Mouse (Mus musculus) MEL (cell line): ENCODE results near the gene Wnt2b. TPM values are rescaled to one million over a fixed set of nuclear protein-coding genes. Genes with fewer than 3 reads are reported as not detected.

Source experiments
- DNase-seq: peaks from one replicate; pipeline ENCODE4 v3.0.0; 2011; ENCODE audit warnings: low read depth, low spot score
- H3K27ac ChIP-seq: 2 replicates; pipeline ENCODE4 v1.5.1; 2012; ENCODE audit warnings: low read depth, mild to moderate bottlenecking, control low read depth, low read length, moderate library complexity; ENCODE audit not compliant: control insufficient read depth
- H3K27me3 ChIP-seq, 2 experiments: fragments of 150-350 bp in 1 of 2; sonication (generic) in 1 of 2; 2 replicates each; pipeline ENCODE4 v1.6.1; 2012; ENCODE audit warnings: low read length in 2 of 2, mild to moderate bottlenecking in 2 of 2, improper control_type of control experiment in 1 of 2, moderate library complexity in 1 of 2; ENCODE audit not compliant: insufficient read depth in 2 of 2, control insufficient read depth in 1 of 2
- H3K36me3 ChIP-seq, 2 experiments: 2 replicates each; pipeline ENCODE4 v1.6.1; 2012 to 2014; ENCODE audit warnings: low read length in 2 of 2, improper control_type of control experiment in 1 of 2, inconsistent platforms in 1 of 2, mild to moderate bottlenecking in 1 of 2; ENCODE audit not compliant: insufficient read depth in 2 of 2, control insufficient read depth in 1 of 2
- H3K4me1 ChIP-seq, 2 experiments: fragments of 150-350 bp in 1 of 2; sonication (generic) in 1 of 2; 2 replicates each; pipeline ENCODE4 v1.6.1; 2012; ENCODE audit warnings: low read length in 2 of 2, improper control_type of control experiment in 1 of 2, mild to moderate bottlenecking in 1 of 2; ENCODE audit not compliant: insufficient read depth in 2 of 2, control insufficient read depth in 1 of 2
- H3K4me3 ChIP-seq, 2 experiments: fragments of 150-350 bp in 1 of 2; sonication (generic) in 1 of 2; 2 replicates each; pipeline ENCODE4 v1.5.1; 2012; ENCODE audit warnings: low read depth in 2 of 2, low read length in 2 of 2, mild to moderate bottlenecking in 2 of 2, moderate library complexity in 2 of 2, control low read depth in 1 of 2, improper control_type of control experiment in 1 of 2; ENCODE audit not compliant: control insufficient read depth in 1 of 2, insufficient read depth in 1 of 2
- H3K79me2 ChIP-seq: 2 replicates; pipeline ENCODE4 v1.6.1; 2012; ENCODE audit warnings: mild to moderate bottlenecking, low read length, moderate library complexity; ENCODE audit not compliant: control insufficient read depth, poor library complexity, insufficient read depth
- H3K9ac ChIP-seq: 2 replicates; pipeline ENCODE4 v1.6.1; 2012; ENCODE audit warnings: low read depth, mild to moderate bottlenecking, control low read depth, low read length, moderate library complexity; ENCODE audit not compliant: control insufficient read depth, poor library complexity, severe bottlenecking
- H3K9me3 ChIP-seq: fragments of 150-350 bp; sonication (generic); replicated peaks from 2 replicates; pipeline ENCODE4 v1.6.1; 2012; ENCODE audit warnings: mild to moderate bottlenecking, low read length, improper control_type of control experiment, moderate library complexity; ENCODE audit not compliant: insufficient read depth
- E2F4 ChIP-seq: IDR thresholded peaks from 2 replicates; pipeline ENCODE4 v1.6.1; 2011; ENCODE audit warnings: low read depth, low read length, improper control_type of control experiment, borderline replicate concordance
- EP300 ChIP-seq, 2 experiments: IDR thresholded peaks; 2 replicates each; pipeline ENCODE4 v1.6.1; 2011; ENCODE audit warnings: improper control_type of control experiment in 2 of 2, low read length in 2 of 2, low read depth in 1 of 2, mild to moderate bottlenecking in 1 of 2
- ETS1 ChIP-seq: IDR thresholded peaks from 2 replicates; pipeline ENCODE4 v1.6.1; 2012; ENCODE audit warnings: low read depth, mild to moderate bottlenecking, inconsistent platforms, low read length, improper control_type of control experiment, moderate library complexity
- GATA1 ChIP-seq: IDR thresholded peaks from 2 replicates; pipeline ENCODE4 v1.6.1; 2011; ENCODE audit warnings: low read depth, low read length, improper control_type of control experiment
- HCFC1 ChIP-seq: IDR thresholded peaks from 2 replicates; pipeline ENCODE4 v1.6.1; 2012; ENCODE audit warnings: low read depth, mild to moderate bottlenecking, inconsistent platforms, low read length, improper control_type of control experiment, moderate library complexity
- KAT2A ChIP-seq: conservative IDR thresholded peaks from 2 replicates; pipeline ENCODE4 v1.6.1; 2012; ENCODE audit warnings: low read depth, low read length, improper control_type of control experiment, inconsistent platforms
- MAFK ChIP-seq: IDR thresholded peaks from 2 replicates; pipeline ENCODE4 v1.6.1; 2011; ENCODE audit warnings: low read depth, mild to moderate bottlenecking, low read length, improper control_type of control experiment, borderline replicate concordance
- MAZ ChIP-seq: IDR thresholded peaks from 2 replicates; pipeline ENCODE4 v1.6.1; 2012; ENCODE audit warnings: low read depth, mild to moderate bottlenecking, inconsistent platforms, low read length, improper control_type of control experiment
- MXI1 ChIP-seq: IDR thresholded peaks from 2 replicates; pipeline ENCODE4 v1.6.1; 2011; ENCODE audit warnings: mild to moderate bottlenecking, low read depth, low read length, improper control_type of control experiment
- NELFE ChIP-seq: IDR thresholded peaks from 2 replicates; pipeline ENCODE4 v1.6.1; 2011; ENCODE audit warnings: low read depth, low read length, improper control_type of control experiment
- POLR2AphosphoS5 ChIP-seq: IDR thresholded peaks from 2 replicates; pipeline ENCODE4 v1.6.1; 2012; ENCODE audit warnings: low read depth, borderline replicate concordance, mild to moderate bottlenecking, inconsistent platforms, low read length, moderate library complexity, mixed read lengths
- SIN3A ChIP-seq: IDR thresholded peaks from 2 replicates; pipeline ENCODE4 v1.6.1; 2012; ENCODE audit warnings: low read length, improper control_type of control experiment, inconsistent platforms
- SMC3 ChIP-seq: IDR thresholded peaks from 2 replicates; pipeline ENCODE4 v1.6.1; 2011; ENCODE audit warnings: low read depth, low read length, improper control_type of control experiment
- UBTF ChIP-seq: IDR thresholded peaks from 2 replicates; pipeline ENCODE4 v1.6.1; 2012; ENCODE audit warnings: low read depth, mild to moderate bottlenecking, inconsistent platforms, low read length, improper control_type of control experiment, moderate library complexity, borderline replicate concordance; ENCODE audit not compliant: insufficient read depth
- ZC3H11A ChIP-seq: IDR thresholded peaks from 2 replicates; pipeline ENCODE4 v1.6.1; 2012; ENCODE audit warnings: low read depth, mild to moderate bottlenecking, inconsistent platforms, low read length, improper control_type of control experiment
- ZMIZ1 ChIP-seq: IDR thresholded peaks from 2 replicates; pipeline ENCODE4 v1.6.1; 2012; ENCODE audit warnings: low read depth, mild to moderate bottlenecking, inconsistent platforms, low read length, improper control_type of control experiment, moderate library complexity
- polyA plus RNA-seq, 2 experiments: library from polyadenylated mRNA; stranded (reverse) in 1 of 2; unstranded in 1 of 2; fragments of >175 nt in 1 of 2; fragments of >200 nt in 1 of 2; gene quantifications; 2 replicates each; pipeline versions ENCODE4 v1.2.1 to v1.2.4; 2012; ENCODE audit warnings: low replicate concordance in 2 of 2, low read depth in 1 of 2; ENCODE audit not compliant: insufficient read length in 2 of 2, insufficient read depth in 1 of 2, missing spikeins in 1 of 2
- total RNA-seq: library from RNA; depleted of rRNA; stranded (reverse); fragments of 300-350 nt; gene quantifications from 2 replicates; pipeline ENCODE4 v1.2.3, GENCODE M21; 2012; rRNA removed

The Wnt2b gene
- total RNA-seq (0.07 TPM in 1 of 2 replicates, not detected in the other), polyA plus RNA-seq (under 1 TPM in 1 of 2 experiments, not detected in 1; 0.31 TPM)

DNA sequence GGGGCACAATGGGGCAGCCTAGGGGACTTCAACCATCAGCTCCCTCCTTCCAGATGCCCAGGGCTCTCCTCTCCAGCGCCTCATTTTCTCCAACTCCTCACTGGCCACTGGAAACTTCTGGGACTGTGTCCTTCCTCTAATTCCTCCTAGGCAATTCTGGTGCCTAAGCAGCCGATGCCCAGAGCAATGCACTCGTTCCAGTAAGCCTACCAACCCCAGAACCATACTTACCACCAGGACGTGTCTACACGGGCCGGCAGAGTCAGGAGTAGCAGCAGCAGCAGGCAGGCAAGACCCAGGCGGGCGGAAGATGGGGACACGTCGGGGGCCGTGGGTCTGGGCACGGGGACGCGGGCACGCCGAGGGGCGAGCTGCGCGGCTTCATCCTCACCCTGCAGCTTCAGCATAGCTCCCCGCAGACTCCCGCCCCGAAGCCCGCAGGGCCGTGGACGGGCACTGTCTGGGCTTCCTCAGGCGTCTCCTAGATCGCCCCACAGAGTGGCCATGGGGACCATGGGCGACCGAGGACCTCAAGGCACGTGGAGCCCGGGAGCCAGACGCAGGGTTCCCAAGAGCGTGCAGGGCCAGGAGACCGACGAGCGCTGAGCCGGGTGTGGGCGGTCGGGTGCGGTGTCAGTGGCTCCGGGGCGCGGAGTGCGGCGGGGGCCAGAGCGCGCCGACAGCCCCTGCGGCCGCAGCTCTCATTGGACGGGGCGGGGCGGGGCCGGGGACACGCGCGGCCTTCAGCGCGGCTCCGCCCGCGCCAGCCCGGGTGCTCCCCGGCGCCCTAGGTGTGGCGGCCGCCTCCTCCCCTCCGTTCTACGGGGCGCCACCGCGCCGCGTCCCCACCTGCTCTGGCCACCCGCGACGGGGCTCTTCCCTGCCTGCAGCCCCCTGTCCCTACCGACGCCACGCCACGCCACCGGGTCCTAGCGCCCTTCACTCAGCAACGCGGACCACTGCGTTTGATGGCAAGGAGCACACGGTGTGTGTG lies at the start of gene Wnt2b:
Gene Wnt2b (minus strand): TSS at position 856 of the 994 bp plus-strand sequence.
- Histone ChIP-seq H3K4me1 (no peaks in the 10 kb centered on the region; a peak in 1 of 4 replicates), H3K9me3 (no peaks in the 10 kb centered on the region), H3K9ac (no peak within 1 kb of the TSS), H3K79me2 (no peaks in the 10 kb centered on the region), H3K27ac (no peak within 1 kb of the TSS), H3K4me3 (no peak within 1 kb of the TSS), H3K27me3 (no peaks in the 10 kb centered on the region), H3K36me3 (no peaks in the 10 kb centered on the region; a peak in 1 of 4 replicates)
- no peak for DNase-seq
- TF ChIP-seq EP300 (IDR thresholded peaks at IDR 0.05; ENCODE audit: low read depth in 1 of 2, low read length in 2 of 2) (no peak), MAFK (no peak), MXI1 (no peak), SMC3 (no peak), MAZ (no peak), GATA1 (no peak), ETS1 (no peak), KAT2A (no peak), HCFC1 (no peak)

DNA sequence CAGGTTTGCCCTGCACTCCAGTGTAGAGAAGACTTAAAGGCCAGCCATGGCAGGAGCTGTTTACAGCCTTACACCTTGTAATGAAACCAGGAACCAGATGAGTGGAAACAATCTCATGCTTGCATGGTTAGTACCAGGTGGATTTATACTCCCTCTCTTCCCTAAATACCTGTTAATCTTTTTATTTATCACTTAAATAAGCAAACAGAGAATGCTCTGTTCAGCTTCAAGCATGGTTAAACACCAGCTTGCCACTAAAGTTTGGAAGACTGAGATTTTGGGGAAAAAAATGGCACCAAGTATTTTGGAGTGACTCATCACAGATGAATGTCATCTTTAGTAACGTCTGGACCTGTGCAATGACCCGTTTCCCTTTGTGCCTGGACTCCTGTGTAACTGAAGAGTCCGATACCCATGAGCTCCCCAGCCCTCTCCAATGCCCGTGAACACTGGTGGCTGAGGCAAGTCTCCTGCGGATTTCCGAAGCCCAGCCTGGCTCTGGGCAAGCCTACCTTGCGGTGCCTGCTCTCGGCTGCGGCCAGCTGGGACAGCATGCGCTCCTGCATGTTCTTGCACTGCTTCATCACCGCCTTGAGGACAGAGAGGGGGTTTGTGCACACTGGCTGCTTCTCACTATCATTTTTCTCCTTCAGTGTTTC lies 49.1 kb upstream of the Wnt2b start:
- Histone ChIP-seq H3K4me1 (no peaks in the 10 kb centered on the region), H3K9me3 (no peaks in the 10 kb centered on the region), H3K9ac (no peak overlapping the region), H3K27me3 (peaks cover 2 to 11% of the 10 kb centered on the region in 2 experiments), H3K79me2 (no peaks in the 10 kb centered on the region), H3K36me3 (no peaks in the 10 kb centered on the region), H3K4me3 (no peak overlapping the region)
- TF ChIP-seq ZMIZ1: no peak
- TF ChIP-seq SIN3A: no peak
- TF ChIP-seq KAT2A: no peak
- TF ChIP-seq POLR2AphosphoS5: no peak
- no peak for TF ChIP-seq NELFE
- TF ChIP-seq ZC3H11A: no peak
- no peak for TF ChIP-seq UBTF
- TF ChIP-seq E2F4: no peak
- TF ChIP-seq HCFC1: no peak
- TF ChIP-seq, all 39 proteins: peak for 0
- DNase-seq: no peak
- H3K27ac ChIP-seq: no peak overlapping the region
